9 mouse cellular contexts compared by ENCODE assay signal in the genomic region with DNA sequence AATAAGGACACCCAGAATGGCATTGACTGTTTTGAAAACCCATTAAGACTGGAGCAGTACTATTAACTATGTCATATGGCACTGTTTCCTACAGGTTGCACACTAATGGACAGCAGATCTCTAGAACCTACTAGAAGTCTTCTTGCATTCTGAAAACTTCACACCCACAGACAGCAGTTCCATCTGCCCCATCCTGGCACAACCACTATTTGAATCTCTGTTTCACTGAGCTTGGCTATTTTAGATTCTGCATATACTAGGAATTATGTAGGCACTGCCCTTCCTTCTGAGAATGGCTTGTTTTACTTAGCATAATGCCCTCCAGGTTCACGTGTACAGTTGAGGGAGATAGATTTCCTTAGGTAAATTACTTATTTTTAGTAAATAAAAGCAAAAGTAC.
"Had no signal": no experiment of that assay in that cellular context is flagged by ENCODE, and none has a peak within 500 bp of the region (broad histone marks: within the 10 kb centered on the region; RNA-seq: fewer than 3 reads in every experiment).

No protein-coding gene starts in this region.

- DNase-seq: kidney, adult 8-10 months; kidney, postnatal 25 days; liver; liver, embryonic 13.5 days; liver, postnatal 0 days; lung, postnatal 14 days; retina, postnatal 1 day; thymus, adult 18-20 months; thymus, postnatal 14 days had no signal
